Mouse (Mus musculus): ENCODE data around the gene Sprr2k.

- no peak for TF ChIP-seq CTCF (IDR thresholded peaks at IDR 0.05; ENCODE audit: insufficient read depth, low read length)
- no peak for TF ChIP-seq POLR2A (IDR thresholded peaks at IDR 0.05; ENCODE audit: borderline replicate concordance, extremely low read depth, low read depth, low read length)
These were observed 24.7 kb upstream of the Sprr2k start, which contains the start of gene Sprr2i for GRCm38 (mm10) chr3:92407691-92408090.

Data from lung, adult 2 months (tissue).